Mouse (Mus musculus): ENCODE results near the gene Cep170b. TPM values are rescaled to one million over a fixed set of nuclear protein-coding genes. Genes with fewer than 3 reads are reported as not detected.

Cep170b gene
- polyA plus RNA-seq, 1 experiment from 2014 or later: 3.6 TPM

DNA sequence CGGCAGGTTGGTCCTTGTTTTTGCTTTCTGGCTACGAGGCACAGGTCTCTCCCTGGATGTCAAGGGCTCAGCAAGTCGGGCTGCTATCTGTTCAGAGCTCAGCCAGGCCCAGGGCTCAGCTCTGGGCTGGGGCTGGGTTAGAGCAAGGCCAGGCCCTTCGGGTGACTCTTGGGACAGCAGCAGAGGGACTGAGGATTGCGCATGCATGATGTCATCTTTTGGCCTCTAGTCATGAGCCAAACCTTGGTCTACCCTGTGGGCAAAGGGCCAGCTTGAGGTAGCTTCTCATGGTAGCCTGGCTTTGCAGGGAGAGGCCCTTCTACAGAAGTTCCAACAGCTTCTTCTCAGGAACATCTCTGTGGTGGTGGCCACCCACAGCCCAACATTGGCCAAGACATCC is 43.9 kb downstream of the Cep170b start:
- no peaks in the 10 kb centered on the region for H3K36me3 ChIP-seq (ENCODE audit: control insufficient read depth, insufficient read depth)
- no peaks in the 10 kb centered on the region for H3K4me1 ChIP-seq (ENCODE audit: control insufficient read depth, low read depth, low read length)
- ATAC-seq (ENCODE audit: low read depth): no peak
- no peak overlapping the region for H3K4me3 ChIP-seq (ENCODE audit: low read depth, low read length)
- no peaks in the 10 kb centered on the region for H3K9me3 ChIP-seq (replicated peaks; ENCODE audit: control insufficient read depth, low read length)
- no peak overlapping the region for H3K27ac ChIP-seq (ENCODE audit: low read length)
- WGBS (ENCODE audit: insufficient replicate concordance): 47% methylated on average over 5 of the region's 5 CpGs
- no peaks in the 10 kb centered on the region for H3K27me3 ChIP-seq (ENCODE audit: control insufficient read depth, insufficient read depth, low read depth, low read length)
- H3K9ac ChIP-seq (ENCODE audit: low read depth, low read length): no peak overlapping the region
- no peak overlapping the region for H3K4me2 ChIP-seq (ENCODE audit: low read depth, low read length)

DNA sequence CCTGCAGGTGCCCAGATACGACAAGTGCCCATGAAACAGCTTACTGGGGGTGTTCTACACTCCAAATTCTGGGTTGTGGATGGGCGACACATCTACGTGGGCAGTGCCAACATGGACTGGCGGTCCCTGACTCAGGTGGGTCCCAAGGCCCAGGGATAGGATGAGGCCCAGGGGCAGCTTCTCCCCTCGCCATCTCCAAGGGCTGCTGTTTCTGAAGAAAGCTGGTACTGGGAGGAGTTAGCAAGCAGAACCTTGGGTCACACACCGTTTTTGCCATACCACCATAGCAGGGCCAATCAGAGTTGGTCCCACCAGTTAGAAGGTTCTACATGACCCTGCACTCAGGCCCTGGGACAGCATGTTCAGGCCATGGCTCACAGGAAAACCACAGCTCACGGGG is 44.7 kb downstream of the Cep170b start:
- no peaks in the 10 kb centered on the region for H3K36me3 ChIP-seq (ENCODE audit: control insufficient read depth, insufficient read depth)
- no peak overlapping the region for H3K4me3 ChIP-seq (ENCODE audit: low read depth, low read length)
- no peaks in the 10 kb centered on the region for H3K9me3 ChIP-seq (replicated peaks; ENCODE audit: control insufficient read depth, low read length)
- no peak overlapping the region for H3K4me2 ChIP-seq (ENCODE audit: low read depth, low read length)
- WGBS (ENCODE audit: insufficient replicate concordance): 55% methylated on average over 7 of the region's 7 CpGs
- no peaks in the 10 kb centered on the region for H3K27me3 ChIP-seq (ENCODE audit: control insufficient read depth, insufficient read depth, low read depth, low read length)
- no peak overlapping the region for H3K27ac ChIP-seq (ENCODE audit: low read length)
- no peak for ATAC-seq (ENCODE audit: low read depth)
- H3K4me1 ChIP-seq (ENCODE audit: control insufficient read depth, low read depth, low read length): no peaks in the 10 kb centered on the region
- no peak overlapping the region for H3K9ac ChIP-seq (ENCODE audit: low read depth, low read length)

DNA sequence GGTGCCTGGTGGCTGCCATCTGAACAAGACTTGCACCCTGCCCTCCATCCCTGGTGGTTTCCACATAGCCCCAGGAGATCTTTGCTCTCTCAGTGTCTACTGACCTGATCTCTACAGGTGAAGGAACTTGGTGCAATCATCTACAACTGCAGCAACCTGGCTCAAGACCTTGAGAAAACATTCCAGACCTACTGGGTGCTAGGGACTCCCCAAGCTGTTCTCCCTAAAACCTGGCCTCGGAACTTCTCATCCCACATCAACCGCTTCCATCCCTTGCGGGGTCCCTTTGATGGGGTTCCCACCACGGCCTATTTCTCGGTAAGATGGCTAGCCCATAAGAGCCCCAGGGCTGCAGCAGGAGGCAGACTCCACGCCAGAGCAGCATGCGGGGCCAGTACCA is 46.3 kb downstream of the Cep170b start:
- Histone ChIP-seq H3K4me1 (ENCODE audit: control insufficient read depth, low read depth, low read length) (no peaks in the 10 kb centered on the region), H3K36me3 (ENCODE audit: control insufficient read depth, insufficient read depth) (no peaks in the 10 kb centered on the region), H3K4me2 (ENCODE audit: low read depth, low read length) (no peak overlapping the region), H3K4me3 (ENCODE audit: low read depth, low read length) (no peak overlapping the region), H3K9ac (ENCODE audit: low read depth, low read length) (no peak overlapping the region), H3K27me3 (ENCODE audit: control insufficient read depth, insufficient read depth, low read depth, low read length) (no peaks in the 10 kb centered on the region), H3K9me3 (replicated peaks; ENCODE audit: control insufficient read depth, low read length) (no peaks in the 10 kb centered on the region), H3K27ac (ENCODE audit: low read length) (no peak overlapping the region)
- 84% methylated on average over 7 of the region's 7 CpGs for WGBS (ENCODE audit: insufficient replicate concordance)
- ATAC-seq (ENCODE audit: low read depth): no peak

DNA sequence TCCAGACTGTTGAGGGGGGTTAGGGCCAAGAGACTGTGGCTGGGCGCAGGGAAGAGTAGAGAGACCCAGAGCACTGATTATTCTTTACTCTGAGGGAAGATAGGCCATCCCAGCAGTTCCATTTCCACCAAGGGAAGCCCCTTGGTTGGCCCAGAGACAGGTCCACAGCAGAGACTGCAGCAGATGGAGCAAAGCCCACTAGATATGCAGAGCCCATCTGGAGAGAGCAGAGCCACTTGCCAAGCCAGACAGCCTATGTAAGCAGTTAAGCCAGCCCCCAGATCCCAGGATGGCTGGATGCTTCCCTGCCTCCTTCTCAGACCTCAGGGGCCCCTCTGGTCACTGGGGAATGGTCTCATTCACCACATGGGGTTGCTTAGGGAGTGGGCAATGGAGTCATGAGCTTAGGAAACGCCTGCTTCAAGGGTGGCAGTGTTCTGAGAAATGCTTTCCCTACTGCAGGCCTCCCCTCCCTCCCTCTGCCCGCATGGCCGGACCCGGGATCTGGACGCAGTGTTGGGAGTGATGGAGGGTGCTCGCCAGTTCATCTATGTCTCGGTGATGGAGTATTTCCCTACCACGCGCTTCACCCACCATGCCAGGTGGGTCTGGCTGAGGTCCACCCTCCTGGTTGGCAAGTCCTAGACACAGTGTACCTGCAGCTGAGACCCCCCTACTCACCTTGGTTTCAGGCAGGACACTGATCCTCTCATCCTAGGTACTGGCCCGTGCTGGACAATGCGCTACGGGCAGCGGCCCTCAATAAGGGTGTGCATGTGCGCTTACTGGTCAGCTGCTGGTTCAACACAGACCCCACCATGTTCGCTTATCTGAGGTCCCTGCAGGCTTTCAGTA is 47.0 kb downstream of the Cep170b start:
- Histone ChIP-seq H3K36me3 (ENCODE audit: control insufficient read depth, insufficient read depth) (no peaks in the 10 kb centered on the region), H3K4me3 (ENCODE audit: low read depth, low read length) (no peak overlapping the region), H3K4me1 (ENCODE audit: control insufficient read depth, low read depth, low read length) (no peaks in the 10 kb centered on the region), H3K9ac (ENCODE audit: low read depth, low read length) (no peak overlapping the region), H3K27ac (ENCODE audit: low read length) (no peak overlapping the region), H3K27me3 (ENCODE audit: control insufficient read depth, insufficient read depth, low read depth, low read length) (no peaks in the 10 kb centered on the region), H3K9me3 (replicated peaks; ENCODE audit: control insufficient read depth, low read length) (no peaks in the 10 kb centered on the region), H3K4me2 (ENCODE audit: low read depth, low read length) (no peak overlapping the region)
- WGBS (ENCODE audit: insufficient replicate concordance): 79% methylated on average over 16 of the region's 16 CpGs
- no peak for ATAC-seq (ENCODE audit: low read depth)

DNA sequence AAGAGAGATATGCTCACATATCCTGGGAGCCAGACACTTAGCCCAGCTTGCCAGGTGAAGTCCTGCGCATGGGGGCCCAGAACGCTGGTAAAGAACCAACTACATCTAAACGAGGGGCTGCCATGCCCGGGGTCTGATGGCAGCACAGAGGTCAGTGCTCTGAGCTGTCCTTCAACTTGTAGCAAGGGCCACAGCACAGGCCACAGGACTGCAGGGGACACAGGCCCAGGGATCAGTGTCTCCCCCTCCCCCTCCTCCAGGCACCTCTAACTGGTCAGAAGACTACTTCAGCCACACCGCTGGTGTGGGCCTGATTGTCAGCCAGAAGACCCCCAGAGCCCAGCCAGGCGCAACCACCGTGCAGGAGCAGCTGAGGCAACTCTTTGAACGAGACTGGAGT is 47.9 kb downstream of the Cep170b start:
- Histone ChIP-seq H3K27me3 (ENCODE audit: control insufficient read depth, insufficient read depth, low read depth, low read length) (no peaks in the 10 kb centered on the region), H3K36me3 (ENCODE audit: control insufficient read depth, insufficient read depth) (no peaks in the 10 kb centered on the region), H3K9ac (ENCODE audit: low read depth, low read length) (no peak overlapping the region), H3K4me1 (ENCODE audit: control insufficient read depth, low read depth, low read length) (no peaks in the 10 kb centered on the region), H3K4me3 (ENCODE audit: low read depth, low read length) (no peak overlapping the region), H3K27ac (ENCODE audit: low read length) (no peak overlapping the region), H3K4me2 (ENCODE audit: low read depth, low read length) (no peak overlapping the region), H3K9me3 (replicated peaks; ENCODE audit: control insufficient read depth, low read length) (no peaks in the 10 kb centered on the region)
- no peak for ATAC-seq (ENCODE audit: low read depth)
- WGBS (ENCODE audit: insufficient replicate concordance): 72% methylated on average over 8 of the region's 8 CpGs

DNA sequence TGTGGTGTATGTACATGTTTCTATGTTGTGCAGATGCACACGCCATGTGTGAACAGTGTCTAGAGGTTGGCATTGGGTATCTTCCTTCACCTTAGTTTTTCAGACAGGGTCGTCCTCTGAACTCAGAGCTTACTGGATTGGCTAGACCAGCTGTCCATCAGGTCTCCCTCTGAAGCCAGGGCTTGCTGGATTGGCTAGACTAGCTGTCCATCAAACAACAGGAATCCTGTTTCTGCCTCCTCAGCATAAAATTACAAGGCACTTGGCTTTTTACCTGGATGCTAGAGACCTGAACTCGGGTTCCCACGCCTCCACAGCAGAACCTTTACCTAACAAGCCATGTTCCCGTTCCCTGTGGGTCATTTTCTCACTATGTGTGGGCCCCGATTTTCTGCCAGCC is 48.8 kb downstream of the Cep170b start:
- H3K4me3 ChIP-seq (ENCODE audit: low read depth, low read length): no peak overlapping the region
- ATAC-seq (ENCODE audit: low read depth): no peak

DNA sequence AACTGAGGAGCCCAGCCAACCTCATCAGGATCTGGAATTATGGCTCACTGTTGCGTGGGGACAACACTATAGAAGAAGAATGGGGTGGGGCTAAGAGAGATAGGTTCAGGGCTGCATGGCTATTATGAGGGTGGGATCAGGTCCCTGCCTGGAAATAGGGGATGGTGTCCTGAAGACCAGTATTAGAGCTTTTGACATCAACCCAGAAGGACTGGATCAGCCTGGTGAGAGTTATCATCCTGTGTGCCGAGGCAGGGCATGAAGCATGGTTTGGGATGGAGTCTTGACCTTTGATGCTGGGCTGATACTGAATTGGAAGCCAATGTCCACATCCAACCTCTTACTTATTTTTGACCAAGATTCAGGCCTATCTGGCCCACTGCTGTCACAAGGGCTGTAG is 49.5 kb downstream of the Cep170b start:
- no peak overlapping the region for H3K27ac ChIP-seq (ENCODE audit: low read length)
- H3K4me3 ChIP-seq (ENCODE audit: low read depth, low read length): no peak overlapping the region
- ATAC-seq (ENCODE audit: low read depth): no peak
- no peaks in the 10 kb centered on the region for H3K9me3 ChIP-seq (replicated peaks; ENCODE audit: control insufficient read depth, low read length)
- WGBS (ENCODE audit: insufficient replicate concordance): 66% methylated on average over 2 of the region's 2 CpGs
- H3K4me1 ChIP-seq (ENCODE audit: control insufficient read depth, low read depth, low read length): no peaks in the 10 kb centered on the region
- no peak overlapping the region for H3K9ac ChIP-seq (ENCODE audit: low read depth, low read length)
- H3K4me2 ChIP-seq (ENCODE audit: low read depth, low read length): no peak overlapping the region
- H3K36me3 ChIP-seq (ENCODE audit: control insufficient read depth, insufficient read depth): no peaks in the 10 kb centered on the region
- H3K27me3 ChIP-seq (ENCODE audit: control insufficient read depth, insufficient read depth, low read depth, low read length): no peaks in the 10 kb centered on the region

More for the DNA sequence above, 48.8 kb downstream of the Cep170b start:
- Histone ChIP-seq H3K4me2 (ENCODE audit: low read depth, low read length) (no peak overlapping the region), H3K9ac (ENCODE audit: low read depth, low read length) (no peak overlapping the region), H3K4me1 (ENCODE audit: control insufficient read depth, low read depth, low read length) (no peaks in the 10 kb centered on the region), H3K9me3 (replicated peaks; ENCODE audit: control insufficient read depth, low read length) (no peaks in the 10 kb centered on the region), H3K36me3 (ENCODE audit: control insufficient read depth, insufficient read depth) (no peaks in the 10 kb centered on the region), H3K27ac (ENCODE audit: low read length) (no peak overlapping the region), H3K27me3 (ENCODE audit: control insufficient read depth, insufficient read depth, low read depth, low read length) (no peaks in the 10 kb centered on the region)
- 48% methylated on average over 6 of the region's 6 CpGs for WGBS (ENCODE audit: insufficient replicate concordance)

DNA sequence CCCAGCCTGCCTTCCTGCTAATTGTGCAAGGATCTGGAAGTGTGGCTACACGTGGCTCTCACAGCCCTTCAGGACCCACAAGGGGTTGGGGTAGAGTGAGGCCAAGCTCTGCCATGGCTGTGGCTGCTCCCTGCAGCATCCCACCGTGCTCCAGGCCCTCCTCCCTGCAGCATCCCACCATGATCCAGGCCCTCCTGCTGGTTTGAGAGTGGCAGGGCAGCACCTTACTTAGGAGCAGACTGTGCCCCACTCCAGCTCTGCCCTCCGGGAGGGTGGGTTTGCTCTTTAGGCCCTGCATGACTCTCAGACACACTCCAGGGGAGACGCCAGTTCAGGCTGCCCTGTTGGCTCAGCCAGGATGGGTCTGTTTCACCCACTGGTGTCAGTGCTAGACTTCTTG is 50.1 kb downstream of the Cep170b start:
- 54% methylated on average over 4 of the region's 4 CpGs for WGBS (ENCODE audit: insufficient replicate concordance)
- no peak overlapping the region for H3K27ac ChIP-seq (ENCODE audit: low read length)
- H3K4me3 ChIP-seq (ENCODE audit: low read depth, low read length): no peak overlapping the region
- H3K4me2 ChIP-seq (ENCODE audit: low read depth, low read length): no peak overlapping the region
- no peaks in the 10 kb centered on the region for H3K4me1 ChIP-seq (ENCODE audit: control insufficient read depth, low read depth, low read length)
- peaks cover 2% of the 10 kb centered on the region for H3K9me3 ChIP-seq (replicated peaks; ENCODE audit: control insufficient read depth, low read length)
- H3K36me3 ChIP-seq (ENCODE audit: control insufficient read depth, insufficient read depth): no peaks in the 10 kb centered on the region
- ATAC-seq (ENCODE audit: low read depth): no peak
- no peaks in the 10 kb centered on the region for H3K27me3 ChIP-seq (ENCODE audit: control insufficient read depth, insufficient read depth, low read depth, low read length)
- H3K9ac ChIP-seq (ENCODE audit: low read depth, low read length): no peak overlapping the region

DNA sequence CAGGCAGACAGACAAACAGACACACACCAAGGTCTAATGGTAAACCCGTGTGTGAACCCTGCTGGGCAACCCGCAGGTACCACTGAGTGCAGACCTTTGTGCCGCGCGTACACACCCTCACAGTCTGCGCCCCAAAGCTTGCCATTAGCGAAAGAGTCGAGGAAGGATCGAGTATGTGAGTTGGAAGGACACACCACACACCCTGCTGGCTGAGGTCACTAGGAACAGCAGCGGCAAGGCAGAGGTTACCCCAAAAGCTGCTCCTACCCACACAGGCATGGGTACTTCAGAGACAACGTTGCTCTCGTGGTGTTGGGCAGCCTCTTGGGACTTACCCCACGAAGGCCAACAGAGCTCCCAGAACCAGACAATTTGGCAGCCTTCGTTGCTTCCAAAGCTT is 52.1 kb downstream of the Cep170b start:
- H3K4me3 ChIP-seq (ENCODE audit: low read depth, low read length): no peak overlapping the region
- no peaks in the 10 kb centered on the region for H3K27me3 ChIP-seq (ENCODE audit: control insufficient read depth, insufficient read depth, low read depth, low read length)
- no peaks in the 10 kb centered on the region for H3K4me1 ChIP-seq (ENCODE audit: control insufficient read depth, low read depth, low read length)
- no peak overlapping the region for H3K9ac ChIP-seq (ENCODE audit: low read depth, low read length)
- no peak overlapping the region for H3K27ac ChIP-seq (ENCODE audit: low read length)
- WGBS (ENCODE audit: insufficient replicate concordance): 77% methylated on average over 14 of the region's 14 CpGs
- no peak for ATAC-seq (ENCODE audit: low read depth)
- H3K4me2 ChIP-seq (ENCODE audit: low read depth, low read length): no peak overlapping the region
- H3K36me3 ChIP-seq (ENCODE audit: control insufficient read depth, insufficient read depth): no peaks in the 10 kb centered on the region
- H3K9me3 ChIP-seq (replicated peaks; ENCODE audit: control insufficient read depth, low read length): peaks cover 4% of the 10 kb centered on the region

All from liver, embryonic 16.5 days (tissue).